Mouse (Mus musculus) cerebellum, postnatal 4 days (tissue): ENCODE measurements at regions not wholly inside any gene's neighbourhood (a gene's known extent, or its start where the extent isn't known, plus 50 kb on each side); places are given as distances from the start of the nearest gene placed in this dataset.

Experiments
- DNase-seq, 2 experiments: peaks; one replicate each; pipeline ENCODE4 v3.0.0; 2022; ENCODE audit warnings: low spot score in 2 of 2, mixed read lengths in 1 of 2

GRCm38 (mm10) chr14:82433894-82434293 is 2009.5 kb upstream of the Pcdh17 start:
- no peak for DNase-seq

GRCm38 (mm10) chr14:82448856-82449255 is 1994.5 kb upstream of the Pcdh17 start:
- peak in 1 of 2 experiments; percentile 4 for DNase-seq

GRCm38 (mm10) chr14:82453431-82453830 is 1989.9 kb upstream of the Pcdh17 start:
- DNase-seq: no peak

GRCm38 (mm10) chr14:82466708-82467107 is 1976.7 kb upstream of the Pcdh17 start:
- DNase-seq: no peak
